12 mouse cellular contexts compared by ENCODE assay signal in genomic region chr15:73933662-73934108, GRCm38 (mm10).
DNase-seq lines count a peak whose midpoint lies in the region; ATAC-seq lines count a peak whose summit lies in the region.
"Had no signal": no experiment of that assay in that cellular context is flagged by ENCODE, and none has a peak within 500 bp of the region (broad histone marks: within the 10 kb centered on the region; RNA-seq: fewer than 3 reads in every experiment).

No protein-coding gene starts in this region.

- H3K9me3 ChIP-seq in neural tube, embryonic 11.5 days (ENCODE audit: control insufficient read depth, low read length), result no peaks in the 10 kb centered on the region
- H3K9me3 ChIP-seq in forebrain, embryonic 13.5 days (replicated peaks), result no peaks in the 10 kb centered on the region
- H3K9me3 ChIP-seq: embryonic facial prominence, embryonic 13.5 days had no signal

- H3K27ac ChIP-seq in neural tube, embryonic 11.5 days (ENCODE audit: low read depth, low read length), result no peak overlapping the region
- no peak overlapping the region for H3K27ac ChIP-seq in forebrain, embryonic 13.5 days
- H3K27ac ChIP-seq: embryonic facial prominence, embryonic 13.5 days; liver, embryonic 14.5 days had no signal

- no peak overlapping the region for H3K4me3 ChIP-seq in neural tube, embryonic 11.5 days (ENCODE audit: low read depth, low read length)
- no peak overlapping the region for H3K4me3 ChIP-seq in forebrain, embryonic 13.5 days
- H3K4me3 ChIP-seq: embryonic facial prominence, embryonic 13.5 days had no signal

- 0 out of 2 replicates have a peak, but pooled peaks cover 3% of the 10 kb centered on the region for H3K4me1 ChIP-seq in neural tube, embryonic 11.5 days (ENCODE audit: control insufficient read depth, insufficient read depth, low read length)
- H3K4me1 ChIP-seq in forebrain, embryonic 13.5 days, result peaks cover 14% of the 10 kb centered on the region
- H3K4me1 ChIP-seq: embryonic facial prominence, embryonic 13.5 days had no signal

- no peak overlapping the region for H3K4me2 ChIP-seq in neural tube, embryonic 11.5 days (ENCODE audit: low read depth)
- H3K4me2 ChIP-seq in forebrain, embryonic 13.5 days, result no peak overlapping the region
- H3K4me2 ChIP-seq: embryonic facial prominence, embryonic 13.5 days had no signal

- H3K9ac ChIP-seq in neural tube, embryonic 11.5 days (ENCODE audit: low read length), result no peak overlapping the region
- no peak overlapping the region for H3K9ac ChIP-seq in forebrain, embryonic 13.5 days
- H3K9ac ChIP-seq: embryonic facial prominence, embryonic 13.5 days; liver, embryonic 14.5 days had no signal

- no peaks in the 10 kb centered on the region for H3K27me3 ChIP-seq in neural tube, embryonic 11.5 days (ENCODE audit: control insufficient read depth, insufficient read depth, low read length)
- H3K27me3 ChIP-seq in forebrain, embryonic 13.5 days, result 0 out of 2 replicates have a peak, but pooled peaks cover 6% of the 10 kb centered on the region
- H3K27me3 ChIP-seq: CH12.LX; embryonic facial prominence, embryonic 13.5 days had no signal

- WGBS in neural tube, embryonic 11.5 days, result 3% methylated on average over 3 of the region's 3 CpGs
- 4% methylated on average over 3 of the region's 3 CpGs for WGBS in forebrain, embryonic 13.5 days

- no peaks in the 10 kb centered on the region for H3K36me3 ChIP-seq in neural tube, embryonic 11.5 days (ENCODE audit: control insufficient read depth, insufficient read depth, low read length)
- no peaks in the 10 kb centered on the region for H3K36me3 ChIP-seq in forebrain, embryonic 13.5 days (ENCODE audit: poor library complexity, severe bottlenecking)
- H3K36me3 ChIP-seq: embryonic facial prominence, embryonic 13.5 days had no signal

- ATAC-seq in neural tube, embryonic 11.5 days (ENCODE audit: insufficient read depth, low FRiP score, low TSS enrichment), result peak; percentile 35; the same call in 1 of the 2 replicates
- peak; percentile 61 for ATAC-seq in forebrain, embryonic 13.5 days
- ATAC-seq in megakaryocyte-erythroid progenitor cell, adult 5-6 weeks (replicated peaks; ENCODE audit: low FRiP score, low TSS enrichment, poor library complexity, severe bottlenecking), result peak; percentile 58

- peak; percentile 24 for DNase-seq in neural tube, embryonic 11.5 days (ENCODE audit: low spot score)
- DNase-seq in neural tube, embryonic 10.5 days (ENCODE audit: extremely low spot score, low spot score), result no peak
- peak; percentile 34 for DNase-seq in retina, embryonic 14.5 days (ENCODE audit: low spot score)
- DNase-seq in frontal cortex, postnatal 36 days (ENCODE audit: low spot score in 2 of 2), result no peak
- DNase-seq in gastrocnemius, postnatal 25 days, result no peak
- DNase-seq in cerebellum, postnatal 36 days, result no peak
- DNase-seq: kidney, postnatal 10 days had no signal

Comparison
In these comparisons a context has a peak if more than half of its experiments do, and no peak if none do; other contexts are left out.
1. DNase-seq: peak in neural tube, embryonic 11.5 days (single experiment) and retina, embryonic 14.5 days (single experiment); none in neural tube, embryonic 10.5 days (single experiment), frontal cortex, postnatal 36 days (0 of 2), gastrocnemius, postnatal 25 days (single experiment) and cerebellum, postnatal 36 days (0 of 2).
2. Peak in every context shown above with its lines, with median percentiles within 50 percentile points of each other: ATAC-seq.